Mouse (Mus musculus): ENCODE data around the gene Ism1.

DNA sequence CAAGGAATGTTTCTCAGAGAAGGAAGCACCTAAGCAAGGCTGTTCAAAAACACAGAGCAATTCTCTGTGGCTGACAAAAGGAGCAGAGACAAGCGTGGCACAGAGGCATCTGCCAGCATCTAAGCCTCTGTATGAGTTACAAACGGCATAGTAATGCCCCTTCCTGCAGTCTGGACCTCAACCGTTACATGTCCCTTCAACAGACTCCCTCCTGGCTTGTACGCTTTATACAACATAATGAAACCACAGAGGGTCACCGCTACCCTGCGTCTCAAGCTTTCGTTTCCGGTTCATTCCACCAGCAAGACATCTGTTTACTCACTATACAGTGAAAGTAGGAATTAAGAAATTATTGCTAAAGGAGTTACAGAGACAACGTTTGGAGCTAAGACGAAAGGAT is 34.1 kb downstream of the Ism1 start:
- TF ChIP-seq CTCF (IDR thresholded peaks at IDR 0.05; ENCODE audit: control insufficient read depth, insufficient read depth, insufficient read length), result no peak
- TF ChIP-seq CEBPB (IDR thresholded peaks at IDR 0.05; ENCODE audit: low read depth), result no peak
- TF ChIP-seq MYOD1 (IDR thresholded peaks at IDR 0.05; ENCODE audit: control insufficient read depth, insufficient read length, low read depth), result no peak
- no peak for TF ChIP-seq USF1 (IDR thresholded peaks at IDR 0.05; ENCODE audit: low read depth)

Measured in C2C12 (cell line).